Mouse (Mus musculus) inflammation-experienced regulatory T-cells, adult 16 weeks (primary cell): ENCODE data around the gene Ap1ar. TPM values are rescaled to one million over a fixed set of nuclear protein-coding genes. Genes with fewer than 3 reads are reported as not detected.

Experiments used
- polyA plus RNA-seq: library from polyadenylated mRNA; unstranded; fragments of 100-300 nt; shearing (Covaris generic); gene quantifications from one replicate; pipeline ENCODE4 v1.2.1, GENCODE M21; 2017

Gene Ap1ar
- polyA plus RNA-seq: 13.1 TPM

GRCm38 (mm10) chr3:127837154-127837865, at the start of gene Ap1ar:
TSS of gene Ap1ar (minus strand) at chr3:127837523.

GRCm38 (mm10) chr3:127789500-127790191, 47.7 kb downstream of the Ap1ar start, which contains the start of gene Tifa:
TSS of gene Tifa (plus strand) at chr3:127789805.

GRCm38 (mm10) chr3:127780021-127780644, 57.2 kb downstream of the Ap1ar start, which contains the start of gene Alpk1:
TSS of gene Alpk1 (minus strand) at chr3:127780527.

Other genes with a start within 250 kb of the Ap1ar start
- not detected for gene Neurog2, start 204.4 kb downstream of the Ap1ar start, polyA plus RNA-seq
- gene Alpk1, start 57.0 kb downstream of the Ap1ar start, polyA plus RNA-seq: 0.69 TPM
- 1.0 TPM for gene Tifa, start 47.7 kb downstream of the Ap1ar start, polyA plus RNA-seq
- gene Fam241a, start 58.8 kb upstream of the Ap1ar start, polyA plus RNA-seq: 1.2 TPM